Mouse (Mus musculus) megakaryocyte, embryonic 14.5 days (primary cell): ENCODE measurements around the gene Hnrnph3. TPM values are rescaled to one million over a fixed set of nuclear protein-coding genes. Genes with fewer than 3 reads are reported as not detected.
A peak's percentile ranks its signal among the peaks of the same experiment; 100 is the strongest.

Experiments used
- H3K27me3 ChIP-seq: replicated peaks from 2 replicates; pipeline ENCODE3; 2012; ENCODE audit warnings: inconsistent platforms
- H3K36me3 ChIP-seq: replicated peaks from 2 replicates; pipeline ENCODE3; 2012; ENCODE audit warnings: low read length, inconsistent platforms, mixed read lengths
- H3K4me1 ChIP-seq: 2 replicates; pipeline ENCODE4 v1.6.1; 2012; ENCODE audit warnings: inconsistent platforms
- H3K4me3 ChIP-seq: replicated peaks from 2 replicates; pipeline ENCODE3; 2012; ENCODE audit warnings: moderate library complexity, mild to moderate bottlenecking, inconsistent platforms
- H3K9me3 ChIP-seq: 2 replicates; pipeline ENCODE4 v1.6.1; 2012; ENCODE audit warnings: inconsistent platforms
- FLI1 ChIP-seq: IDR thresholded peaks from 2 replicates; pipeline ENCODE4 v1.6.1; 2012; ENCODE audit warnings: low read length, inconsistent platforms, mixed read lengths
- GATA1 ChIP-seq: IDR thresholded peaks from 3 replicates; pipeline ENCODE4 v1.6.1; 2012; ENCODE audit warnings: mixed read lengths, low read length, inconsistent platforms, borderline replicate concordance
- polyA plus RNA-seq: library from polyadenylated mRNA; stranded (reverse); fragments of >175 nt; gene quantifications from 2 replicates; pipeline ENCODE4 v1.2.3, GENCODE M21; 2012; ENCODE audit warnings: low replicate concordance; ENCODE audit not compliant: insufficient read depth

Hnrnph3 gene
- polyA plus RNA-seq, 1 experiment: 18.4 TPM

- peaks cover 44% of the 10 kb centered on the region for H3K4me1 ChIP-seq
- TF ChIP-seq GATA1 (no peak), FLI1 (no peak)
- H3K27me3 ChIP-seq: no peaks in the 10 kb centered on the region
- peaks cover 13% of the 10 kb centered on the region for H3K36me3 ChIP-seq
- H3K9me3 ChIP-seq: no peaks in the 10 kb centered on the region
- peak overlapping the region; percentile 98 for H3K4me3 ChIP-seq
Observed at GRCm38 (mm10) chr10:63022541-63023120, 1.4 kb downstream of the Hnrnph3 start.

- peaks cover 22% of the 10 kb centered on the region for H3K36me3 ChIP-seq
- peak overlapping the region; percentile 98 for H3K4me3 ChIP-seq
Observed at GRCm38 (mm10) chr10:63021702-63022101, 2.3 kb downstream of the Hnrnph3 start.

DNA sequence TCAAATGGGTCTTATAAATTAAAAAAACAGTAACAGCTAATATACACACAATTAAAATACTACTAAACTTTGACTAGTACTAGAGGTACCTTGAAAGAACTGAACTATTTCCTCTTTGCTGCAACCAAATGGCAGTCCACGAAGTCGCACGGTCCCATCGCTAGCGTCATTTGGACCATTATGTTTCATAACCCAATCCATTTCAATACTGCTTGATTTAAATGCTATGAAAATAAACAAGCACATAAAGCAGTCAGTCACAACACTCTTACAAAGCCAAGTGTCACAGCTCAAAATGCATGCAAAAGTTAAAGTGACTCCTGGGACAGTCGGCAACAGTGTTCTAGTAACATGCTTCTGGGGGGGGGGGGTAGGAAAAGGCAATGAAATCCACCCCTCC, 4.7 kb downstream of the Hnrnph3 start:
- peaks cover 46% of the 10 kb centered on the region for H3K36me3 ChIP-seq
- no peak overlapping the region for H3K4me3 ChIP-seq
- H3K4me1 ChIP-seq: peaks cover 43% of the 10 kb centered on the region
- TF ChIP-seq FLI1: no peak
- no peak for TF ChIP-seq GATA1
- H3K27me3 ChIP-seq: no peaks in the 10 kb centered on the region
- no peaks in the 10 kb centered on the region for H3K9me3 ChIP-seq

More at GRCm38 (mm10) chr10:63021702-63022101, 2.3 kb downstream of the Hnrnph3 start:
- no peaks in the 10 kb centered on the region for H3K9me3 ChIP-seq
- TF ChIP-seq GATA1: no peak
- TF ChIP-seq FLI1: no peak
- H3K4me1 ChIP-seq: peaks cover 52% of the 10 kb centered on the region
- H3K27me3 ChIP-seq: no peaks in the 10 kb centered on the region

GRCm38 (mm10) chr10:63014168-63014567, 9.8 kb downstream of the Hnrnph3 start:
- no peak overlapping the region for H3K4me3 ChIP-seq
- TF ChIP-seq GATA1 (no peak), FLI1 (no peak)
- H3K4me1 ChIP-seq: peaks cover 54% of the 10 kb centered on the region
- H3K9me3 ChIP-seq: no peaks in the 10 kb centered on the region
- peaks cover 88% of the 10 kb centered on the region for H3K36me3 ChIP-seq
- H3K27me3 ChIP-seq: no peaks in the 10 kb centered on the region

DNA sequence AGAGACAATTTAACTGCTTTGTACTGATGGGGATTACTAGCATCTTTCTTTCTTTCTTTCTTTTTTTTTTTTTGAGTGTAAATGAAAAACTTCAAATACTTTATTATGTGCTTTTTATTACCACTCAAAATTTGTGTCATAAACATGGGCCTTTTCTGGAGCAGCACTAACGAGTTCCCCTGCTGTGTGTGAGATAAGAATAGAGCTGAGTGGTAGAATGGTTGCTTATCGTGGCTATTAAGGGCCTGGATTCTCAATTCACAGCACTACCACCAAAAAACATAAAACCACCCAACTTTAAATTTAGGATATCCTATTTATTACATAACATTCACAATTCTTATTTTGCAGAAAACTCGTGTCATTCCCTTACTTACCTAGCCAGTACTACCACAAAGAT, 10.5 kb downstream of the Hnrnph3 start:
- Histone ChIP-seq H3K27me3 (no peaks in the 10 kb centered on the region), H3K4me1 (peaks cover 58% of the 10 kb centered on the region), H3K36me3 (peaks cover 91% of the 10 kb centered on the region), H3K4me3 (no peak overlapping the region), H3K9me3 (no peaks in the 10 kb centered on the region)
- TF ChIP-seq FLI1: no peak
- no peak for TF ChIP-seq GATA1

GRCm38 (mm10) chr10:63011556-63011955, 12.5 kb downstream of the Hnrnph3 start:
- TF ChIP-seq GATA1: no peak
- no peak for TF ChIP-seq FLI1
- H3K36me3 ChIP-seq: peaks cover 93% of the 10 kb centered on the region
- H3K27me3 ChIP-seq: no peaks in the 10 kb centered on the region
- H3K4me3 ChIP-seq: peak overlapping the region; percentile 46
- no peaks in the 10 kb centered on the region for H3K9me3 ChIP-seq
- H3K4me1 ChIP-seq: peaks cover 55% of the 10 kb centered on the region

DNA sequence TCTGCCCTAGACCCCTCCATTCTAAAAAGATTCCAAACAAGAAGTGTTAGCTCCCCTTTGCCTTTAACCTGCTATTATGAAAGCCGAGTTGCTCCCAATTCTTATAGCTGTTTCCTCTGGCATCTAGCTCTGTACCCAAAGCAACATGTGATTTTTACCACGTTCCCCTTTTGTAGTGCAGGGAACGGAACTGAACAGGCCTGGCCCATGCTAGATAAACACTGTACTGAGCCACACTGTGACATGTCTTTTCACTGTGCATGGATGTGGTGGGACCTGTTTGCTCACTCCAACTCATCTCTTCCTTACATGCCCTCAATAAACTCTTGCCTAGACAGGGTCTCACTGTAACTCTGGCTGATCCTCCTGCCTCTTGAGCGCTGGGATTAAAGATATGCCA, 13.7 kb downstream of the Hnrnph3 start:
- Histone ChIP-seq H3K4me3 (peak overlapping the region; percentile 68), H3K9me3 (no peaks in the 10 kb centered on the region), H3K36me3 (peaks cover 91% of the 10 kb centered on the region), H3K4me1 (peaks cover 51% of the 10 kb centered on the region), H3K27me3 (no peaks in the 10 kb centered on the region)
- TF ChIP-seq GATA1: peak; percentile 67; the same call in 1 of the 3 replicates
- 0 out of 2 replicates have a peak, but pooled peaks have one; percentile 39 for TF ChIP-seq FLI1

GRCm38 (mm10) chr10:63008193-63008592, 15.8 kb downstream of the Hnrnph3 start:
- H3K4me1 ChIP-seq: peaks cover 45% of the 10 kb centered on the region
- no peaks in the 10 kb centered on the region for H3K9me3 ChIP-seq
- no peak for TF ChIP-seq FLI1
- no peak for TF ChIP-seq GATA1
- H3K36me3 ChIP-seq: peaks cover 92% of the 10 kb centered on the region
- no peak overlapping the region for H3K4me3 ChIP-seq
- H3K27me3 ChIP-seq: no peaks in the 10 kb centered on the region

- Histone ChIP-seq H3K4me3 (no peak overlapping the region), H3K4me1 (peaks cover 20% of the 10 kb centered on the region), H3K9me3 (no peaks in the 10 kb centered on the region), H3K36me3 (peaks cover 96% of the 10 kb centered on the region), H3K27me3 (no peaks in the 10 kb centered on the region)
- TF ChIP-seq GATA1 (no peak), FLI1 (no peak)
Observed at GRCm38 (mm10) chr10:63004556-63004955, 19.5 kb downstream of the Hnrnph3 start.

DNA sequence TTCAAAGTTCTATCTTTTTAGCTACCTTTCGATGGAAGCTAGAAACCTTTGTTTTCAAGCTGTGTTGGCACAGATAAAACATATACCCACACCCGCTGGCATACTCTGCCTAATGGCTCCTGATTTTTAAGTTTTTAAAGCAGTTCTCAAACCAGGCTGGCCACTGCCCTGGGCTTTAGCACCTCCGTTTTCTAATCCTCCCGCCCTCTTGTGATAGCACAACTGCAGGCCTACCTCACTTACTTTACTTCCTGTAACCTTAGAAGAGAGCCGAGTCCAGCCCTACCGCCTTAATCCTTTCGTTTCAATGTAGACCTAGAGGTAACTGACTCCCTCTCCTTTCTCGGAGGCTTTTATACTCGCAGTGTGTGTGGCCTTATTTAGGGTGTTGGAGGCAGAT, 20.8 kb downstream of the Hnrnph3 start:
- Histone ChIP-seq H3K4me3 (no peak overlapping the region), H3K9me3 (no peaks in the 10 kb centered on the region), H3K27me3 (no peaks in the 10 kb centered on the region), H3K36me3 (peaks cover 96% of the 10 kb centered on the region), H3K4me1 (peaks cover 9% of the 10 kb centered on the region)
- TF ChIP-seq GATA1 (no peak), FLI1 (no peak)

DNA sequence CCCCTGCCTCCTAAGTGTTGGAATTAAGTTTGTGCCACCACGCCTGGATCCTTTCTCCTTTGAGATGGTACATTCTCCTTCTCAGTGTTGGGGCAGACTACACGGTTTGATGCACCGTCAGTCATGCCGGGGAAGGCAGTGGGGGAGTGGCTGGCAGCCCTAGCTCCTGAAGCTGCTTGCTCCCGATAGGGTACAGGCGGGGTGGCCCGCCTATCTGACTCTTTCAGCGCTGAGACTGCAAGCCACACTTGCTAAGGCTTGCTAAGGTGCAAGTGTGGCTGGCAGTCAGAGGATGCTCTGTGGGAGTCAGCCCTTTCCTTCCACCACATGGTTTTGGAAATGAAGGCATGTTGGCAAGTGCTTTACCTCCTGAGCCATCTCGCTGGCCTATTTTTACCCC, 23.4 kb downstream of the Hnrnph3 start:
- H3K4me1 ChIP-seq: no peaks in the 10 kb centered on the region
- TF ChIP-seq FLI1 (no peak), GATA1 (no peak)
- no peak overlapping the region for H3K4me3 ChIP-seq
- no peaks in the 10 kb centered on the region for H3K27me3 ChIP-seq
- peaks cover 96% of the 10 kb centered on the region for H3K36me3 ChIP-seq
- peaks cover 3% of the 10 kb centered on the region for H3K9me3 ChIP-seq
